Mouse (Mus musculus) kidney, postnatal 0 days (tissue): ENCODE results near the gene Trpm3. TPM values are rescaled to one million over a fixed set of nuclear protein-coding genes. Genes with fewer than 3 reads are reported as not detected.

ENCODE experiments used
- ATAC-seq: fragments of 200-750 bp; cut with Nextera tagmentation; replicated peaks from 2 replicates; pipeline ENCODE4 v1.8.0; 2017; ENCODE audit warnings: low read depth, moderate number of reproducible peaks, moderate TSS enrichment, moderate library complexity; ENCODE audit not compliant: low FRiP score
- DNase-seq: peaks from one replicate; pipeline ENCODE4 v3.0.0-alpha.2; 2016; ENCODE audit warnings: low spot score
- H3K27ac ChIP-seq: fragments of 300-500 bp; sonication (generic); 2 replicates; pipeline ENCODE4 v1.5.1; 2014; ENCODE audit warnings: mild to moderate bottlenecking
- H3K27me3 ChIP-seq: fragments of 300-500 bp; sonication (generic); 2 replicates; pipeline ENCODE4 v1.6.1; 2014; ENCODE audit warnings: low read length, mixed read lengths; ENCODE audit not compliant: insufficient read depth
- H3K36me3 ChIP-seq: fragments of 300-500 bp; sonication (generic); 2 replicates; pipeline ENCODE4 v1.6.1; 2014; ENCODE audit warnings: low read length, mixed read lengths; ENCODE audit not compliant: insufficient read depth
- H3K4me1 ChIP-seq: fragments of 300-500 bp; sonication (generic); replicated peaks from 2 replicates; pipeline ENCODE4 v1.6.1; 2014; ENCODE audit warnings: antibody characterized with exemption, low read length, mixed read lengths; ENCODE audit not compliant: insufficient read depth
- H3K4me2 ChIP-seq: fragments of 300-500 bp; sonication (generic); 2 replicates; pipeline ENCODE4 v1.6.1; 2014; ENCODE audit warnings: mild to moderate bottlenecking, low read length, moderate library complexity, mixed read lengths
- H3K4me3 ChIP-seq: fragments of 300-500 bp; sonication (generic); replicated peaks from 2 replicates; pipeline ENCODE4 v1.5.1; 2014; ENCODE audit warnings: low read depth, low read length
- H3K9ac ChIP-seq: fragments of 300-500 bp; sonication (generic); 2 replicates; pipeline ENCODE4 v1.6.1; 2014; ENCODE audit warnings: low read depth, low read length
- H3K9me3 ChIP-seq: fragments of 300-500 bp; sonication (generic); replicated peaks from 2 replicates; pipeline ENCODE4 v1.6.1; 2016; ENCODE audit warnings: low read length, inconsistent platforms, mixed read lengths
- CTCF ChIP-seq: IDR thresholded peaks from 2 replicates; pipeline ENCODE4 v1.5.1; 2016; ENCODE audit warnings: antibody characterized with exemption, low read depth, mild to moderate bottlenecking, moderate library complexity
- WGBS: fragments of 180-500 bp; shearing (Covaris S2); extraction: QIAGEN DNeasy Blood & Tissue Kit; methylation state at CpG from one replicate; pipeline ENCODE4 v1.1.7; 2014; 5-methylcytosine and 5-hydroxymethylcytosine counted together
- polyA plus RNA-seq: library from polyadenylated mRNA; unstranded; fragments of >200 nt; fragmentation: Nextera tagmentation; extraction: Ambion mirVana; gene quantifications from 2 replicates; pipeline ENCODE4 v1.2.1, GENCODE M21; 2015

Trpm3 gene
- polyA plus RNA-seq, 1 experiment from 2014 or later, result 2.1 TPM

- H3K36me3 ChIP-seq, result no peaks in the 10 kb centered on the region
- ATAC-seq, result no peak
Measured at GRCm38 (mm10) chr19:22882670-22883111, 743.8 kb downstream of the Trpm3 start.

GRCm38 (mm10) chr19:22883154-22883553, 744.3 kb downstream of the Trpm3 start:
- Histone ChIP-seq H3K4me2 (no peak overlapping the region), H3K4me1 (no peaks in the 10 kb centered on the region), H3K27me3 (no peaks in the 10 kb centered on the region), H3K4me3 (no peak overlapping the region), H3K9me3 (no peaks in the 10 kb centered on the region), H3K27ac (no peak overlapping the region), H3K36me3 (no peaks in the 10 kb centered on the region), H3K9ac (no peak overlapping the region)
- no peak for ATAC-seq
- DNase-seq, result no peak
- no peak for TF ChIP-seq CTCF
- WGBS, result 89% methylated on average over 7 of the region's 7 CpGs

More at GRCm38 (mm10) chr19:22882670-22883111, 743.8 kb downstream of the Trpm3 start:
- no peak overlapping the region for H3K4me3 ChIP-seq
- H3K4me2 ChIP-seq, result no peak overlapping the region
- 52% methylated on average over 3 of the region's 3 CpGs for WGBS
- DNase-seq, result peak; percentile 28
- H3K9ac ChIP-seq, result no peak overlapping the region
- TF ChIP-seq CTCF, result no peak
- H3K4me1 ChIP-seq, result no peaks in the 10 kb centered on the region
- H3K9me3 ChIP-seq, result no peaks in the 10 kb centered on the region
- H3K27ac ChIP-seq, result no peak overlapping the region
- H3K27me3 ChIP-seq, result no peaks in the 10 kb centered on the region

GRCm38 (mm10) chr19:22883744-22884317, 745.0 kb downstream of the Trpm3 start:
- ATAC-seq, result peak; percentile 77
- H3K9ac ChIP-seq, result no peak overlapping the region

GRCm38 (mm10) chr19:22884357-22884756, 745.5 kb downstream of the Trpm3 start:
- Histone ChIP-seq H3K9ac (no peak overlapping the region), H3K27me3 (no peaks in the 10 kb centered on the region), H3K4me1 (no peaks in the 10 kb centered on the region), H3K27ac (no peak overlapping the region), H3K9me3 (no peaks in the 10 kb centered on the region), H3K36me3 (no peaks in the 10 kb centered on the region), H3K4me3 (no peak overlapping the region), H3K4me2 (peak overlapping the region; percentile 43)
- ATAC-seq (no peak; the same call in 1 of the 2 replicates), DNase-seq (no peak)
- TF ChIP-seq CTCF, result no peak
- WGBS, result 48% methylated on average over 11 of the region's 11 CpGs

More at GRCm38 (mm10) chr19:22883744-22884317, 745.0 kb downstream of the Trpm3 start:
- H3K4me3 ChIP-seq, result no peak overlapping the region
- H3K27me3 ChIP-seq, result no peaks in the 10 kb centered on the region
- TF ChIP-seq CTCF, result peak; percentile 82
- no peaks in the 10 kb centered on the region for H3K4me1 ChIP-seq
- H3K4me2 ChIP-seq, result peak overlapping the region; percentile 43
- H3K27ac ChIP-seq, result no peak overlapping the region
- DNase-seq, result peak; percentile 89
- no peaks in the 10 kb centered on the region for H3K36me3 ChIP-seq
- 17% methylated on average over 18 of the region's 18 CpGs for WGBS
- no peaks in the 10 kb centered on the region for H3K9me3 ChIP-seq

- Histone ChIP-seq H3K9ac (no peak overlapping the region), H3K27me3 (no peaks in the 10 kb centered on the region), H3K9me3 (no peaks in the 10 kb centered on the region), H3K36me3 (no peaks in the 10 kb centered on the region), H3K27ac (no peak overlapping the region), H3K4me3 (no peak overlapping the region), H3K4me1 (no peaks in the 10 kb centered on the region), H3K4me2 (no peak overlapping the region)
- ATAC-seq (no peak), DNase-seq (no peak)
- TF ChIP-seq CTCF, result no peak
- 90% methylated on average over 5 of the region's 5 CpGs for whole genome bisulfite sequencing
Measured at GRCm38 (mm10) chr19:22885051-22885450, 746.2 kb downstream of the Trpm3 start.

GRCm38 (mm10) chr19:22901892-22902291, 763.0 kb downstream of the Trpm3 start:
- Histone ChIP-seq H3K4me2 (no peak overlapping the region), H3K27me3 (no peaks in the 10 kb centered on the region), H3K4me1 (no peaks in the 10 kb centered on the region), H3K9ac (no peak overlapping the region), H3K36me3 (no peaks in the 10 kb centered on the region), H3K9me3 (no peaks in the 10 kb centered on the region), H3K4me3 (no peak overlapping the region), H3K27ac (no peak overlapping the region)
- ATAC-seq, result no peak
- 80% methylated on average over 7 of the region's 7 CpGs for WGBS
- DNase-seq, result no peak
- TF ChIP-seq CTCF, result no peak

GRCm38 (mm10) chr19:22902386-22902785, 763.5 kb downstream of the Trpm3 start:
- TF ChIP-seq CTCF, result no peak
- Histone ChIP-seq H3K27ac (no peak overlapping the region), H3K4me2 (no peak overlapping the region), H3K4me3 (no peak overlapping the region), H3K36me3 (no peaks in the 10 kb centered on the region), H3K9me3 (no peaks in the 10 kb centered on the region), H3K4me1 (no peaks in the 10 kb centered on the region), H3K27me3 (no peaks in the 10 kb centered on the region), H3K9ac (no peak overlapping the region)
- 94% methylated on average over 6 of the region's 6 CpGs for WGBS
- no peak for ATAC-seq
- no peak for DNase-seq
